Mouse (Mus musculus) liver, postnatal 0 days (tissue): ENCODE measurements around the gene Rangap1.

Experiments
- CTCF ChIP-seq: sonication (generic); IDR thresholded peaks from 2 replicates; pipeline ENCODE4 v1.5.1; 2016; ENCODE audit warnings: antibody characterized with exemption, low read depth
- EP300 ChIP-seq: IDR thresholded peaks from 2 replicates; pipeline ENCODE4 v1.6.1; 2016; ENCODE audit warnings: antibody characterized with exemption, low read depth, mild to moderate bottlenecking

DNA sequence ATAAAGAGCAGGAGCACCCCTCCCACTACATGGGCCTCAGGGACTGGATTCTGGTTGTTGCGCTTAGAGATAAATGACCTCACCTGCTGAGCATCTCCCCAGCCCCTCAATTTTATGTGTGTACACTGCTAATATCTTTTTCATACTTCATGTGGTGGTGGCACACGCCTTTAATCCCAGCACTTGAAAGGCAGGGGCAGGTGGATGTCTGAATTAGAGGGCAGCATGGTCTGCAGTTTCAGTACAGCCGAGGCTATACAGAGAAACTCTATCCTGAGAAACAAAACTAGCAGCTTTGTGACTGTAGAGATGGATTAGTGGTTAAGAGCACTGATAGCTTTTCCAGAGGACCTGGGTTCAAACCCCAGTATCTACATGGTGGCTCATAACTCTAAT is 42.2 kb downstream of the Rangap1 start:
- no peak for TF ChIP-seq CTCF
- no peak for TF ChIP-seq EP300
